Mouse (Mus musculus) heart, postnatal 36 days (tissue): Measurements from ENCODE around the gene Bmi1. TPM values are rescaled to one million over a fixed set of nuclear protein-coding genes. Genes with fewer than 3 reads are reported as not detected.

Source experiments
- DNase-seq, 2 experiments: peaks; one replicate each; pipeline ENCODE4 v3.0.0; 2021 to 2022
- intact Hi-C: fragments of 180-260 bp; cut with DNase I; formaldehyde crosslinking; loops from one replicate; pipeline ENCODE4 v1.15.1; 2025
- total RNA-seq, 2 experiments: library from RNA; stranded (reverse); gene quantifications; 2 replicates each; pipeline ENCODE4 v1.2.3; 2021

Bmi1 gene
- total RNA-seq, 2 experiments from 2014 or later: 60.5 to 62.0 TPM

GRCm38 (mm10) chr2:18710356-18710755, 33.5 kb downstream of the Bmi1 start:
- DNase-seq: no peak
- intact Hi-C loops: no loop called here

- DNase-seq: no peak
- intact Hi-C loops: no loop called here
These were observed 36.3 kb downstream of the Bmi1 start for GRCm38 (mm10) chr2:18713071-18713470.

- no peak for DNase-seq
- intact Hi-C loops: no loop called here
These were observed 37.5 kb downstream of the Bmi1 start for GRCm38 (mm10) chr2:18714337-18714736.

- intact Hi-C loops: no loop called here
- DNase-seq: no peak
These were observed 41.7 kb downstream of the Bmi1 start for GRCm38 (mm10) chr2:18718521-18718920.

GRCm38 (mm10) chr2:18722208-18722830, 45.5 kb downstream of the Bmi1 start:
- no peak for DNase-seq
- intact Hi-C loops: no loop called here

- intact Hi-C loops: no loop called here
- DNase-seq: no peak
These were observed 47.6 kb downstream of the Bmi1 start for GRCm38 (mm10) chr2:18724462-18724861.

GRCm38 (mm10) chr2:18725880-18726279, 49.1 kb downstream of the Bmi1 start:
- intact Hi-C loops: no loop called here
- DNase-seq: no peak

GRCm38 (mm10) chr2:18731718-18732117, 54.9 kb downstream of the Bmi1 start:
- no peak for DNase-seq
- intact Hi-C loops: no loop called here

- DNase-seq: no peak
- intact Hi-C loops: no loop called here
These were observed 57.7 kb downstream of the Bmi1 start for GRCm38 (mm10) chr2:18734394-18735127.

Other genes with a start within 250 kb of the Bmi1 start
- gene Commd3, start 4.6 kb upstream of the Bmi1 start, total RNA-seq: 100 to 1,000 TPM; 103 to 104 TPM
- gene Spag6, start 17.0 kb downstream of the Bmi1 start, total RNA-seq: under 1 TPM in 1 of 2 experiments, not detected in 1; 0.47 TPM